Comparison of ENCODE assay signal across 8 mouse cellular contexts in the genomic region with DNA sequence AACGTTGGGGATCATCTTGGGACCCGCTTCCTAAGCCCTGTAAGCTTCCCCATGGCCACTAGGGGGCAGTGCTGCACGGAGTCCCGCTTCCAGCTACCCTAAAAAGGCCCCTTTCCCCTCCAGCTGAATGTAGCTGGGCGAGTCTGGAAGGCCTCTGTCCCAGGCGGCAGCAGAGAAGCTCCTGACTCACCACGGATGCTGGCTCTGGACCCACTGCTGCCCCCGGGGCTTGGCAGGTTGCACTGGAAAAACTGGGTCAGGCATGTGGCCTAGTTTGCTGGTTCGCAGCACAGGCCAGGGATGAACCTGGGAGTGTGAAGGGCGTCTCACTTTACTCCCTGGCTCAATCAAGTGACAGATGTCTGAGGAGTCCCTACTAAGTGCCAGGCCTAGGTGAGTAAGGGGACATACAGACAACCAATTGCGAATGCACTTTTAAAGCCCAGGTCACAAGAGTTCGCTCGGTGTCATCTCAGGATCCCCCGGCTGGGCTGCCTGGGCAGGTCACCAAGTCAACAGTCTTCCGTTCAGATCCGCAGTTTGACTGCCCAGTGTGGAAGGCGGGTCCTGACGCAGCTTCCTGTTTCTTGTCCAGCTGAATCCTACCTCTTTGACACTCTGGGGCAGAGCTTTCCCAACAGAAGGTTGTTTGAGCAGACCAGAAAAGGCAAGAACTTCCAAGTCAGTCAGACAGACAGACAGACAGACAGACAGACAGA. TPM values are rescaled to one million over a fixed set of nuclear protein-coding genes. Genes with fewer than 3 reads are reported as not detected.
DNase-seq lines count a peak whose midpoint lies in the region; ATAC-seq lines count a peak whose summit lies in the region.

No protein-coding gene starts in this region.

- H3K9ac ChIP-seq in midbrain, embryonic 12.5 days (replicated peaks): peak overlapping the region; percentile 39; the same call in 1 of the 2 replicates

- H3K36me3 ChIP-seq in limb, embryonic 10.5 days: no peaks in the 10 kb centered on the region
- no peaks in the 10 kb centered on the region for H3K36me3 ChIP-seq in midbrain, embryonic 12.5 days

- H3K4me1 ChIP-seq in limb, embryonic 10.5 days: peaks cover 29% of the 10 kb centered on the region
- H3K4me1 ChIP-seq in midbrain, embryonic 12.5 days: 0 out of 2 replicates have a peak, but pooled peaks cover 5% of the 10 kb centered on the region

- H3K4me3 ChIP-seq in limb, embryonic 10.5 days: peak overlapping the region; percentile 2; the same call in 1 of the 2 replicates
- no peak overlapping the region for H3K4me3 ChIP-seq in midbrain, embryonic 12.5 days

- peak; percentile 91 for DNase-seq in adrenal gland, adult 8-10 months
- peak; percentile 90 for DNase-seq in embryo, embryonic 11 days
- DNase-seq in gastrocnemius, postnatal 4 days (ENCODE audit: low spot score in 2 of 2): peak; percentile 86 to 93
- peak; percentile 95 for DNase-seq in kidney, adult 11 months
- DNase-seq in limb, embryonic 10.5 days (ENCODE audit: low spot score): peak; percentile 94
- DNase-seq in skeletal muscle tissue, adult 2 months (ENCODE audit: low read depth, low spot score): peak; percentile 97

- no peak for ATAC-seq in midbrain, embryonic 12.5 days (ENCODE audit: low FRiP score, low read depth)
- ATAC-seq in activated CD4-positive, CD25-positive, alpha-beta regulatory T cell, adult 4 months: no peak

- 38% methylated on average over 18 of the region's 18 CpGs for WGBS in limb, embryonic 10.5 days
- WGBS in midbrain, embryonic 12.5 days: 44% methylated on average over 18 of the region's 18 CpGs

- peak overlapping the region; percentile 79 for H3K27ac ChIP-seq in limb, embryonic 10.5 days
- H3K27ac ChIP-seq in midbrain, embryonic 12.5 days (replicated peaks): no peak overlapping the region

- H3K4me2 ChIP-seq in midbrain, embryonic 12.5 days (replicated peaks): no peak overlapping the region

- H3K9me3 ChIP-seq in limb, embryonic 10.5 days (replicated peaks): no peaks in the 10 kb centered on the region
- no peaks in the 10 kb centered on the region for H3K9me3 ChIP-seq in midbrain, embryonic 12.5 days

- no peaks in the 10 kb centered on the region for H3K27me3 ChIP-seq in limb, embryonic 10.5 days (ENCODE audit: low read depth, poor library complexity, severe bottlenecking)
- no peaks in the 10 kb centered on the region for H3K27me3 ChIP-seq in midbrain, embryonic 12.5 days

RNA-seq across cellular contexts. Expression of a gene that starts 29.8 kb away (rescaled TPM):
- 10 to 100 TPM; 37.7 to 96.3 (median 62.2) TPM for total RNA-seq in adrenal gland, adult 8-10 months (2022)
- total RNA-seq in gastrocnemius, postnatal 4 days (2021): 10 to 100 TPM; 66.9 to 68.6 TPM
- polyA plus RNA-seq in limb, embryonic 10.5 days (2016; fragmentation: Nextera tagmentation; extraction: Ambion mirVana): 196 and 306 TPM in 2 replicates
- polyA plus RNA-seq in midbrain, embryonic 12.5 days (2016; fragmentation: Nextera tagmentation; extraction: Ambion mirVana): 490 and 507 TPM in 2 replicates
- polyA plus RNA-seq in activated CD4-positive, CD25-positive, alpha-beta regulatory T cell, adult 4 months (2017; shearing (Covaris generic)): 10 to 100 TPM; 81.8 to 88.3 TPM
